Mouse (Mus musculus) heart, postnatal 25 days (tissue): ENCODE data around the gene Pcyt2. TPM values are rescaled to one million over a fixed set of nuclear protein-coding genes. Genes with fewer than 3 reads are reported as not detected.

ENCODE experiments used
- DNase-seq: peaks from one replicate; pipeline ENCODE4 v3.0.0; 2022; ENCODE audit warnings: low spot score
- intact Hi-C: fragments of 180-260 bp; cut with DNase I; formaldehyde crosslinking; loops from one replicate; pipeline ENCODE4 v1.15.1; 2025
- microRNA-seq: library from miRNA; unstranded; fragments of <30 nt; microRNA quantifications from one replicate; pipeline ENCODE4 v1.2.0, GENCODE M21; 2022
- total RNA-seq, 2 experiments: library from RNA; stranded (reverse); gene quantifications; 2 replicates each; pipeline ENCODE4 v1.2.3; 2021

The Pcyt2 gene
- total RNA-seq, 2 experiments from 2014 or later = 54.2 to 59.3 TPM

GRCm38 (mm10) chr11:120573585-120574277 lies 44.0 kb downstream of the Pcyt2 start:
- no peak for DNase-seq
- intact Hi-C loops = no loop called here

- intact Hi-C loops = loop anchor here (1.0 kb wide), 1 partner anchor 24 kb away; the partner anchor contains the start of gene Mcrip1
- DNase-seq = peak; percentile 100
These were observed 44.8 kb downstream of the Pcyt2 start, which contains the start of gene P4hb for GRCm38 (mm10) chr11:120572752-120573584. Gene P4hb, minus strand, starts transcription at chr11:120573253.

- no peak for DNase-seq
These were observed 45.4 kb downstream of the Pcyt2 start for GRCm38 (mm10) chr11:120572417-120572751.

GRCm38 (mm10) chr11:120571754-120572416 lies 45.9 kb downstream of the Pcyt2 start:
- intact Hi-C loops = loop anchor here (1.0 kb wide), 1 partner anchor 23 kb away; the partner anchor contains the start of gene Mcrip1

More at GRCm38 (mm10) chr11:120572417-120572751, 45.4 kb downstream of the Pcyt2 start:
- intact Hi-C loops = loop anchor here (1.0 kb wide), 1 partner anchor 23 kb away; the partner anchor contains the start of gene Mcrip1

GRCm38 (mm10) chr11:120571122-120571521 lies 46.6 kb downstream of the Pcyt2 start:
- DNase-seq = no peak
- intact Hi-C loops = no loop called here

More at GRCm38 (mm10) chr11:120571754-120572416, 45.9 kb downstream of the Pcyt2 start:
- DNase-seq = no peak

GRCm38 (mm10) chr11:120568324-120568723 lies 49.4 kb downstream of the Pcyt2 start:
- no peak for DNase-seq
- intact Hi-C loops = no loop called here

GRCm38 (mm10) chr11:120565114-120565513 lies 52.6 kb downstream of the Pcyt2 start:
- intact Hi-C loops = no loop called here
- DNase-seq = no peak

- DNase-seq = no peak
- intact Hi-C loops = no loop called here
These were observed 54.8 kb downstream of the Pcyt2 start for GRCm38 (mm10) chr11:120562949-120563348.

- no peak for DNase-seq
- intact Hi-C loops = no loop called here
These were observed 56.6 kb downstream of the Pcyt2 start for GRCm38 (mm10) chr11:120560952-120561728.

Small RNA genes within 50 kb of the gene (microRNA-seq; reads per million reads assigned to microRNA genes)
- not detected for gene Mir6936

Other genes starting within 250 kb of the Pcyt2 start
- gene Faap100, start 239.2 kb downstream of the Pcyt2 start, total RNA-seq = 10 to 100 TPM; 15.2 to 15.3 TPM
- 10 to 100 TPM; 53.0 to 59.3 TPM for gene Nploc4, start 180.2 kb downstream of the Pcyt2 start, total RNA-seq
- gene Tspan10, start 175.3 kb downstream of the Pcyt2 start, total RNA-seq = 1 to 10 TPM; 1.4 to 1.6 TPM
- under 1 TPM; 0.47 to 0.84 TPM for gene Pde6g, start 164.4 kb downstream of the Pcyt2 start, total RNA-seq
- gene Oxld1, start 159.9 kb downstream of the Pcyt2 start, total RNA-seq = 10 to 100 TPM; 53.7 to 56.4 TPM
- gene Ccdc137, start 159.8 kb downstream of the Pcyt2 start, total RNA-seq = 1 to 10 TPM; 7.9 to 8.9 TPM
- 10 to 100 TPM; 10.5 to 10.6 TPM for gene Arl16, start 150.3 kb downstream of the Pcyt2 start, total RNA-seq
- gene Mrpl12, start 133.3 kb downstream of the Pcyt2 start, total RNA-seq = 100 to 1,000 TPM; 253 to 263 TPM
- 10 to 100 TPM; 13.1 to 14.8 TPM for gene Slc25a10, start 126.1 kb downstream of the Pcyt2 start, total RNA-seq
- gene Gcgr, start 87.2 kb downstream of the Pcyt2 start, total RNA-seq = 1 to 10 TPM; 1.3 to 1.5 TPM
- gene Mcrip1, start 68.2 kb downstream of the Pcyt2 start, total RNA-seq = 10 to 100 TPM; 44.1 to 46.9 TPM
- not detected for gene Ppp1r27, start 66.8 kb downstream of the Pcyt2 start, total RNA-seq
- gene P4hb, start 44.7 kb downstream of the Pcyt2 start, total RNA-seq = 100 to 1,000 TPM; 228 to 255 TPM
- 100 to 1,000 TPM; 142 to 158 TPM for gene Arhgdia, start 36.3 kb downstream of the Pcyt2 start, total RNA-seq
- gene Alyref, start 19.6 kb downstream of the Pcyt2 start, total RNA-seq = 10 to 100 TPM; 49.3 to 52.6 TPM
- 10 to 100 TPM; 82.6 to 90.3 TPM for gene Anapc11, start 19.5 kb downstream of the Pcyt2 start, total RNA-seq
- not detected for gene Npb, start 9.5 kb downstream of the Pcyt2 start, total RNA-seq
- gene Sirt7, start 7.3 kb upstream of the Pcyt2 start, total RNA-seq = 1 to 10 TPM; 7.7 to 8.3 TPM
- gene Mafg, start 15.7 kb upstream of the Pcyt2 start, total RNA-seq = 10 to 100 TPM; 38.7 to 42.1 TPM
- gene Pycr1, start 25.8 kb upstream of the Pcyt2 start, total RNA-seq = 1 to 10 TPM; 1.6 to 2.3 TPM
- 10 to 100 TPM; 78.3 to 78.8 TPM for gene Myadml2, start 30.2 kb upstream of the Pcyt2 start, total RNA-seq
- gene Notum, start 43.2 kb upstream of the Pcyt2 start, total RNA-seq = under 1 TPM in 1 of 2 experiments, not detected in 1; 0.20 TPM
- 10 to 100 TPM; 33.0 to 33.9 TPM for gene Aspscr1, start 55.0 kb upstream of the Pcyt2 start, total RNA-seq
- gene Cenpx, start 95.8 kb upstream of the Pcyt2 start, total RNA-seq = 10 to 100 TPM; 31.2 to 35.7 TPM
- gene Lrrc45, start 96.0 kb upstream of the Pcyt2 start, total RNA-seq = 1 to 10 TPM; 5.6 to 6.2 TPM
- 1 to 10 TPM; 1.2 to 1.8 TPM for gene Rac3, start 103.5 kb upstream of the Pcyt2 start, total RNA-seq
- gene Dcxr, start 109.3 kb upstream of the Pcyt2 start, total RNA-seq = 1 to 10 TPM; 6.8 to 7.5 TPM
- 10 to 100 TPM; 16.7 to 22.1 TPM for gene Cbr2, start 114.2 kb upstream of the Pcyt2 start, total RNA-seq
- 10 to 100 TPM; 21.2 to 40.2 TPM for gene Hmga1b, start 144.9 kb upstream of the Pcyt2 start, total RNA-seq
- 10 to 100 TPM; 12.3 to 13.9 TPM for gene Rfng, start 166.3 kb upstream of the Pcyt2 start, total RNA-seq
- 10 to 100 TPM; 52.2 to 57.0 TPM for gene Gps1, start 166.3 kb upstream of the Pcyt2 start, total RNA-seq
- gene Dus1l, start 178.5 kb upstream of the Pcyt2 start, total RNA-seq = 10 to 100 TPM; 26.8 to 27.8 TPM
- gene Fasn, start 206.6 kb upstream of the Pcyt2 start, total RNA-seq = 10 to 100 TPM; 29.8 to 52.8 TPM